Mouse (Mus musculus): ENCODE measurements around the gene Slc44a2.
"Not testable (repeated sequence)": the region's sequence is repeated elsewhere in the genome, so short reads cannot be mapped to it uniquely, and the experiment has no call there.

The Slc44a2 gene

DNA sequence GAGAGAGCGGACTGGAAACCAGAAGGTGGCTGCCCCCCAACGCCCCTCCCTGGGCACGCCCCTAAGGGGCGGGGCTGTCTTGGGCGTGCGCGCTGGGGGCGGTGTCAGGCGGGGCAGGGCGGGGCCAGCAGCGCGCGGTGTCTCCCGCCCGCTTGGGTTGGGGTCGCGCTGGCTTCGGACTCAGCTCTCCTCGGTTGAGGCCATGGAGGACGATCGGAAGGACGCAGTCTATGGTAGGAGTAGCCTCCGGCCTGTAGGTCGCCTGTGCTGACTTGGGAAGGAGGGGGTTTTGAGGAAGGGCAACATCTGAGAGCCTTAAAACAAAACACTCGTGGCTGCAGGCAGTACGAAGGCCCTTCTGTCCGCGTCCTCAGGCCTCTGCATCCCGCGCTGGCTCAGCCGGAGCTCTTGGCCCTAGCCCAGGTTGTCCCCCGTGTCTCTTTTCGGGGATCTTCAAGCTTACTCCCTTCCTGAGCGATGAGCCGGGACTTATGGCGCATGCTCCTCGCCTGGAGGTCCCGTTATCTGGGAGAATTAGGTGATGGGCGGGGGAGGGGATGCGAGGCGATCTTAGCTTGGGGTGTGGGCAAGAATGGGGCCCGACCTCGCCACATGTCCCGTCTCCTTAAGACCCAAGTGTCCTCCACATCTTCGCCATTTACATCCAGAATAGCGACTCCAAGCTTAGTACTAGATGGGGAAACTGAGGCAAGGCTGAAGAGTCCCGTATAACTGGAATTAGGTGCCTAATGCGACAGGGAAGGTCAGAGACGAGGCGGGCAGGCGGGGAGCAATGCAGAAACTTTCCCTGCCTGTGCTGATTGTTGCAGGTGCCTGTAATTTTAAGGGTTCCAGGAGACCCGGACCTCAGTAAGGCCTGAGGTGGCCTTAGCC, at the start of gene Slc44a2:
Slc44a2 (plus strand) TSS at position 80 of the 894 bp plus-strand sequence.
- DNase-seq = peak; percentile 73 to 84

DNA sequence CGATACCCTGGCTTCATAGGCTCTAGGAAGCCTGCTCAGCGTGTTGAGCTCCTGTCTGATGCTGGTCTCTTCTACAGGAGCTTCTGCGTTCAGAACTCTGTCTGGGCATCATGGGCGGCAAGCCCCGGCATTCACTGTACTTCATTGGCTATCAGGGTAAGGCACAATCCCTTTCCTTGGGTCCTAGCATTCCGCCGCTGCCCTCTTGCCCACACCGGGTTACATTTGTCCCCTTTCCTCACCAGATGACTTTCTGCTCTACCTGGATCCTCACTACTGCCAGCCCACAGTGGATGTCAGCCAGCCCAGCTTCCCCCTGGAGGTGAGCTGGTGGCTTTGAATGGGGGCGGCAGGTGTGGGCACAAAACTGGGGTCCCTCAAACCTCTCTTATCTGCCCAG, 48.1 kb upstream of the Slc44a2 start:
- no peak for DNase-seq

GRCm38 (mm10) chr9:21273094-21273493, 47.4 kb upstream of the Slc44a2 start:
- no peak for DNase-seq

GRCm38 (mm10) chr9:21273520-21274228, 46.8 kb upstream of the Slc44a2 start:
- no peak for DNase-seq

GRCm38 (mm10) chr9:21274336-21274735, 46.2 kb upstream of the Slc44a2 start:
- DNase-seq = no peak

- DNase-seq = no peak
These were observed 45.3 kb upstream of the Slc44a2 start for GRCm38 (mm10) chr9:21275013-21275710.

DNA sequence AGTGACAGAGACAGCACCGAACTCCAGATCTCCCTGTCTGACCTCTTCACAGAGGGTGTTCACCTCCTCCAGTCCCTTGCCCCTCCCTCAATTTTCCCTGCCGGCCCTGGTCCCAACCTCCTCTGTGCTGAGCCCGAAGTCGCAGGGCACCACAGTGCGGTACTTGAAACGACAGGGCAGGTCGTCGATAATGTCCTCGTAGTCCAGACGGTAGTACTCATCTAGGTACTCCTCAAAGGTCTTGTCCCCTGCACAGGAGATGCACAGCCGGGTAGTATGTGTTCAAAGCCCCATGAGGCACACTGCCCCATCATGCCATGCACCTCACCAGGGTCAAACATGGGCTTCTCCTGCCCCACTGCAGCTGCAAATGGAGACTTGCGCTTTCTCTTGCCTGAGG, 44.8 kb upstream of the Slc44a2 start:
- no peak for DNase-seq

- no peak for DNase-seq
These were observed 44.2 kb upstream of the Slc44a2 start for GRCm38 (mm10) chr9:21276307-21276706.

DNA sequence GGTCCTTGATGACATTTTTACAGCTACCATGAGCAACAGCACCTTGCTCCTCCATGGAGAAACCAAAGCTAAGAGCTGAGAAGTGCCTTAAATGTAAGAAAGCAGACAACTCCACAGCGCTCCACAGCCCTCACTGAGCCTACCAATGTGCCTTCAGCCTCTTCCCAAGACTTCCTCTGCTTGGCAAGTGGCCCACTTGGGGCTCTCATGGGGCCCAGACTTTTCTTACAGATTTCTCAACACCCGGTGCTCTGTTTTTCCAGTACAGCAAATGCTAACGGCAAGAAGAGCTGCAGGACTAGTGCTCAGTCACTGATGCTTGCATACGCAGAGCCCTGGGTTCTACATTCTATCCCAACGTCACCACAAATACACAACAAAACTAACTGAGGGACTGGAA, 42.7 kb upstream of the Slc44a2 start:
- no peak for DNase-seq

DNA sequence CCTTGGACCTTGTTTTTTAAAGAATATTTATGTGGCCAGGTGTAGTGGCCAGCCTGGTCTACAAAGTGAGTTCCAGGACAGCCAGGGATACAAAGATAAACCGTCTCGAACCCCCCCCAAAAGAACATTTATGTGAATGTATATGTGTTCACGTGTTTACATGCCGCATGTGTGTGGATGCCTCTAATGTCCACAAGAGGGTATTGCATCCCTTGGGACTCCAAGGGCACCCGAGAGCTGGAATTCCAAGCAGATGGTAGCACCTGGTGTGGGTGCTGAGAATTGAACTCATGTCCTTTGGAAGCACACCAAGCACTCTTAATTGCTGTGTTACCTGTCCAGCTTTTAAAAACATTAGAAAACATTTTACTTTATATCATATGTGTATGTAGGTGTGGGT, 36.9 kb upstream of the Slc44a2 start:
- no peak for DNase-seq

DNA sequence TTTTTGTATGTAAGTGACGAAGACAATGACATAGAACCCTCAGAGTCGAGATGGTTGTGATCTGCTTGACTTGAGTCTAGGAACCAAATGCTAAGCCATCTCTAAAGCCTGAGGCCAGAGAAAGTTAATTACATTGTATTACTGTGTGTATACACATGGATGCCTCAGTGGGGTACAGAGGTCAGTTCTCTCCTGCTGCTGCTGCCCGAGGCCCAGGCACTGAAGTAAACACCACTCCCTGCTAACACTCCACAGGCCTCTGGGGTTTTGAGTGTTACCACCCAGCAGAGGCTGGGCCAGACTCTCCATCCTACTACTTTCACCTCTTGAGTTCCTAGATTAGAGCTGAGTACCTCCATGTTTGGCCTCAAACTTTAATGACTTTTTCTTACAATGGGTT, 36.5 kb upstream of the Slc44a2 start:
- DNase-seq = no peak

DNA sequence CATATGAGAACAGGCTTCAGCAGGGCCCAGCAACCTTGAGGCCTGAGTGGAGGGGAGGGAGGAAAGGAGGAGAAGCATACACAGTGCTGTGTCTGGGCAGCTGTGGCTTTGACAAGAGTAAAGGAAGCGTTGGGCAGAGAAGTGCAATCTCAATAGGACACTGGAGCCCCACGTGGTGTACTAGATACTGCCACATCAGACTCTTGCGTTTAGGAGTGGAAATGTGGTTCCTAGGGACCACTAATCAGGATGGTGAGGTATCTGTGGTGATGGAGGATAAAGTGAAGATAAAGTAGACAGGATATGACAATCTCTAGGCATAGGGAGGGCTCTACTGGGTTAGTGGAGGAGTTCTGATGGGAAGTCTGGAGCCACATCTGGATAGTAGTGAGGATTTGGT, 33.7 kb upstream of the Slc44a2 start:
- DNase-seq = no peak

DNA sequence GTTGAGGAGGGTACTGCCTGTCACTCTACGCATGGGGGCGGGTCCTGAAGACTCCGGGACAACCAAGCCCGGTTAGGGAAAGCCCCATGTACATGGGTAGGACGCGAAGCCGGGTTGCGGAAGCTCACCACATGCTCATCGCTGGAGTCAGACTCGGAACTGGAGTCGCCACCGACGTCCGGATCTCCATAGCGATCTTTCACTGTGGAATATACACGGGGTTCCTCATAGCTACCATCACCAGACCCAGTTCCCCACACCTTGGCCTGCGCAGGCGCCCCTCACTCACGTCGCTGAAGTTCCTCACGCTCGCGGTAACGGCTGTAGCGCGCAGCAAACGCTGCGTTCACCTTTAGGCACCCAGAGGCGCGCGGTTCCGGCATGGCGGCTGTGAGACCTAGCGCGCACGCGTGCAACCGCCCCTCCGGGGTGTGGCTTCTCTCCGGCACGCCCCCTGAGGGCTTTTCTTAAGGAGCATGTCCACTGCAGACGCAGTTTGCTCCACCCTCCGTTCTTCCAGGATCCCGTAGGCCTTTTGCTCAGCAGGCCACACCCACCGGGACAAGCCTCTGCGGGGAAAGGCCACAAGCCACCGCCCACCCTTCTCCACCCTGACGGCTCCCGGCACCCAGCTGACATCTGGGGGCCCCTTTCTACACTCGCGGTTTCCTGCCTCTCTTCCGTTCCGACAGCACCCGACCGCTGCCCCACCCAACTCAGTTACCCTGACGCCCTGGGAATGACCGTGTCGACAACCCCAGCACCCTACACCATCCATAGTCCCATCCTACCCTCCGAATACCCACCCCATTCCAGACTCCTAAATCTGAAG, 32.7 kb upstream of the Slc44a2 start, which contains the start of gene Kri1:
Kri1 (minus strand) TSS at position 399 of the 832 bp plus-strand sequence.
- DNase-seq = peak; percentile 95 to 97

- DNase-seq = no peak
These were observed 31.8 kb upstream of the Slc44a2 start for GRCm38 (mm10) chr9:21288404-21289336.

DNA sequence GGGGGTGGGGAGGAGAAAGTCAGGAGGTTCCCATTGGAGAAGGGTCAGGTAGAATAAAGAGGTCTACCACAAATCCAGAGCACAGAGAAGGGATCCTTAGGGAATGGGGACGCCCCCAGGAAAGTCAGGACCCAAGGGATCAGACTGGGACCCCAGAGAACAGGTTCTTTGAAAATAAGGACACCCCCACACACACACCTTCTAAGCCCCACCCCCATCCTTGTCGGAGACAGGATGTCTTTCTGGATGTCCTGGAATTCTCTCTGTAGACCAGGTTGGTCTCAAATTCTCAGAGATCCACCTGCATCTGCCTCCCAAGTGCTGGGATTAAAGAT, 31.2 kb upstream of the Slc44a2 start:
- no peak for DNase-seq

DNA sequence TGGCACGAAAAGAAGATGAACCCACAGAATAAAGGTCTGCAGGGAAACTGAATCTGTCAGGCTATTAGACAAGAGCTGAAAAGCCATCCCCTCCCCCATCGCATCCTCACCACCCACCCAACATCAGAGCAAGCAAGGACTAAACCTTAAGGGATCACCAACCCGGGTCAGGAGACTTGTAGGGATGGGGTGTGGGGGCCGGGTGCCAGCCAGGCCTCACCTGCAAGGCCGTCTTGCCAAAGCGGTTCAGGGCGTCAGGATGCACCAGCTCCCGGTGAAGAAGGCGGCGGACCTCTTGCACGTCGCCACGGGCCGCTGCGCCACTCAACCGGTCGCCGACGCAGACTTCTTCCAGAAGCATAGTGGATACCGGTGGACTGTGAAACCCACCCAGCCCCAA, 29.9 kb upstream of the Slc44a2 start:
- peak in 1 of 2 experiments; percentile 55 for DNase-seq

- peak; percentile 99 to 100 for DNase-seq
These were observed 29.3 kb upstream of the Slc44a2 start, which contains the start of gene Cdkn2d for GRCm38 (mm10) chr9:21291022-21291787. TSS of gene Cdkn2d (minus strand) at chr9:21291407.

DNA sequence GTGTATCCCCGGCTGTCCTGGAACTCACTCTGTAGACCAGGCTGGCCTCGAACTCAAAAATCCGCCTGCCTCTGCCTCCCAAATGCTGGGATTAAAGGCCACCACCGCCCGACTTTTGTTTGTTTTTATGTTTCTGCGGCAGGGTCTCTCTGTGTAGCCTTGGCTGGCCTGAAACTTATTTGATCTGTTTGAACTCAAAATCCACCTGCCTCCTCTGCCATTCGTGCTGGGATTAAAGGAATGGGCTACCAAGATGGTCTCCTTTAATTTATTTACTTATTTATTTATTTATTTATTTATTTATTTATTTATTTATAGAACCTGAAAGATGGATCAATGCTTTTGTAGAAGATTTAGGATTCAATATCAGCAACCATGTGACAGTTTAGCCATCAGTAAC, 28.6 kb upstream of the Slc44a2 start:
- DNase-seq = not testable (repeated sequence)

GRCm38 (mm10) chr9:21292271-21292670, 28.2 kb upstream of the Slc44a2 start:
- DNase-seq = no peak

GRCm38 (mm10) chr9:21299014-21299413, 21.5 kb upstream of the Slc44a2 start:
- DNase-seq = no peak
